Mouse (Mus musculus) lung, embryonic 15.5 days (tissue): ENCODE results near the gene Atp6ap1l. TPM values are rescaled to one million over a fixed set of nuclear protein-coding genes. Genes with fewer than 3 reads are reported as not detected.

Source experiments
- ATAC-seq: fragments of 200-750 bp; cut with Nextera tagmentation; 2 replicates; pipeline ENCODE4 v1.8.0; 2017; ENCODE audit warnings: moderate number of reproducible peaks, borderline replicate concordance; ENCODE audit not compliant: low FRiP score, low TSS enrichment; ENCODE audit errors: extremely low read depth
- H3K27ac ChIP-seq: fragments of 300-500 bp; sonication (generic); 2 replicates; pipeline ENCODE4 v1.5.1; 2015; ENCODE audit warnings: moderate library complexity, mild to moderate bottlenecking, inconsistent platforms
- H3K27me3 ChIP-seq: fragments of 300-500 bp; sonication (generic); 2 replicates; pipeline ENCODE4 v1.6.1; 2015; ENCODE audit warnings: inconsistent platforms
- H3K36me3 ChIP-seq: fragments of 300-500 bp; sonication (generic); 2 replicates; pipeline ENCODE4 v1.6.1; 2015; ENCODE audit warnings: inconsistent platforms
- H3K4me1 ChIP-seq: fragments of 300-500 bp; sonication (generic); 2 replicates; pipeline ENCODE4 v1.6.1; 2015; ENCODE audit warnings: inconsistent platforms
- H3K4me2 ChIP-seq: fragments of 300-500 bp; sonication (generic); 2 replicates; pipeline ENCODE4 v1.6.1; 2015; ENCODE audit warnings: inconsistent platforms, mild to moderate bottlenecking, moderate library complexity
- H3K4me3 ChIP-seq: fragments of 300-500 bp; sonication (generic); 2 replicates; pipeline ENCODE4 v1.5.1; 2015; ENCODE audit warnings: mild to moderate bottlenecking, inconsistent platforms
- H3K9ac ChIP-seq: fragments of 300-500 bp; sonication (generic); 2 replicates; pipeline ENCODE4 v1.6.1; 2015; ENCODE audit warnings: inconsistent platforms
- H3K9me3 ChIP-seq: fragments of 300-500 bp; sonication (generic); 2 replicates; pipeline ENCODE4 v1.6.1; 2016; ENCODE audit warnings: inconsistent platforms
- WGBS: fragments of 180-500 bp; shearing (Covaris S2); methylation state at CpG from one replicate; pipeline ENCODE4 v1.1.7; 2015; 5-methylcytosine and 5-hydroxymethylcytosine counted together
- polyA plus RNA-seq: library from polyadenylated mRNA; unstranded; fragments of >200 nt; fragmentation: Nextera tagmentation; extraction: Ambion mirVana; gene quantifications from 2 replicates; pipeline ENCODE4 v1.2.1, GENCODE M21; 2015

Atp6ap1l gene
- polyA plus RNA-seq, 1 experiment from 2014 or later: not detected

- under 1% methylated on average over 57 of the region's 57 CpGs for WGBS
- peak within 1 kb of the TSS; percentile 74 for H3K27ac ChIP-seq
Observed at GRCm38 (mm10) chr13:90922751-90923612, 17.8 kb upstream of the Atp6ap1l start, which contains the start of gene Rps23. Gene Rps23 (plus strand): TSS chr13:90922958.

GRCm38 (mm10) chr13:90914721-90915120, 9.6 kb upstream of the Atp6ap1l start:
- no peak overlapping the region for H3K27ac ChIP-seq
- 91% methylated on average over 4 of the region's 4 CpGs for WGBS
- no peaks in the 10 kb centered on the region for H3K4me1 ChIP-seq
- no peak for ATAC-seq
- no peak overlapping the region for H3K9ac ChIP-seq
- H3K4me2 ChIP-seq: no peak overlapping the region
- no peaks in the 10 kb centered on the region for H3K9me3 ChIP-seq
- no peak overlapping the region for H3K4me3 ChIP-seq
- no peaks in the 10 kb centered on the region for H3K36me3 ChIP-seq
- H3K27me3 ChIP-seq: no peaks in the 10 kb centered on the region

More at GRCm38 (mm10) chr13:90922751-90923612, 17.8 kb upstream of the Atp6ap1l start, which contains the start of gene Rps23:
- Histone ChIP-seq H3K36me3 (peaks cover 32% of the 10 kb centered on the region), H3K9me3 (no peaks in the 10 kb centered on the region), H3K4me1 (peaks cover 4% of the 10 kb centered on the region; the same call in 1 of the 2 replicates), H3K4me2 (peak within 1 kb of the TSS; percentile 55), H3K9ac (peak within 1 kb of the TSS; percentile 98), H3K4me3 (peak within 1 kb of the TSS; percentile 96), H3K27me3 (no peaks in the 10 kb centered on the region)
- ATAC-seq: peak; percentile 99

- Histone ChIP-seq H3K9ac (no peak overlapping the region), H3K4me2 (no peak overlapping the region), H3K27me3 (no peaks in the 10 kb centered on the region), H3K27ac (no peak overlapping the region), H3K9me3 (no peaks in the 10 kb centered on the region), H3K36me3 (no peaks in the 10 kb centered on the region), H3K4me1 (no peaks in the 10 kb centered on the region), H3K4me3 (no peak overlapping the region)
- WGBS: 50% methylated on average over 7 of the region's 7 CpGs
- ATAC-seq: no peak
Observed at GRCm38 (mm10) chr13:90913675-90914192, 8.6 kb upstream of the Atp6ap1l start.

GRCm38 (mm10) chr13:90912760-90913674, 7.9 kb upstream of the Atp6ap1l start:
- Histone ChIP-seq H3K27me3 (no peaks in the 10 kb centered on the region), H3K27ac (no peak overlapping the region), H3K9ac (no peak overlapping the region), H3K4me3 (no peak overlapping the region), H3K9me3 (no peaks in the 10 kb centered on the region), H3K4me1 (no peaks in the 10 kb centered on the region), H3K36me3 (no peaks in the 10 kb centered on the region), H3K4me2 (no peak overlapping the region)
- 85% methylated on average over 17 of the region's 17 CpGs for WGBS
- no peak for ATAC-seq

GRCm38 (mm10) chr13:90907376-90907775, 2.2 kb upstream of the Atp6ap1l start:
- Histone ChIP-seq H3K27ac (no peak overlapping the region), H3K4me1 (no peaks in the 10 kb centered on the region), H3K36me3 (no peaks in the 10 kb centered on the region), H3K4me3 (no peak overlapping the region), H3K27me3 (no peaks in the 10 kb centered on the region), H3K9me3 (no peaks in the 10 kb centered on the region), H3K4me2 (no peak overlapping the region), H3K9ac (no peak overlapping the region)
- no peak for ATAC-seq
- 89% methylated on average over 12 of the region's 12 CpGs for WGBS

- ATAC-seq: no peak
- WGBS: 87% methylated on average over 12 of the region's 12 CpGs
- H3K9ac ChIP-seq: no peak overlapping the region
- H3K4me1 ChIP-seq: no peaks in the 10 kb centered on the region
- H3K4me3 ChIP-seq: no peak overlapping the region
- H3K4me2 ChIP-seq: no peak overlapping the region
- H3K27ac ChIP-seq: no peak overlapping the region
- H3K27me3 ChIP-seq: no peaks in the 10 kb centered on the region
- no peaks in the 10 kb centered on the region for H3K9me3 ChIP-seq
- H3K36me3 ChIP-seq: no peaks in the 10 kb centered on the region
Observed at GRCm38 (mm10) chr13:90896821-90897220, 8.3 kb downstream of the Atp6ap1l start.

- WGBS: 41% methylated on average over 2 of the region's 2 CpGs
- Histone ChIP-seq H3K4me1 (no peaks in the 10 kb centered on the region), H3K9ac (no peak overlapping the region), H3K4me3 (no peak overlapping the region), H3K36me3 (no peaks in the 10 kb centered on the region), H3K9me3 (no peaks in the 10 kb centered on the region), H3K27ac (no peak overlapping the region), H3K4me2 (no peak overlapping the region), H3K27me3 (no peaks in the 10 kb centered on the region)
- no peak for ATAC-seq
Observed at GRCm38 (mm10) chr13:90896098-90896497, 9.1 kb downstream of the Atp6ap1l start.

- no peak overlapping the region for H3K4me3 ChIP-seq
- 90% methylated on average over 4 of the region's 4 CpGs for WGBS
- ATAC-seq: no peak
- H3K27ac ChIP-seq: no peak overlapping the region
- no peak overlapping the region for H3K9ac ChIP-seq
- H3K27me3 ChIP-seq: no peaks in the 10 kb centered on the region
- no peak overlapping the region for H3K4me2 ChIP-seq
- no peaks in the 10 kb centered on the region for H3K36me3 ChIP-seq
- H3K4me1 ChIP-seq: no peaks in the 10 kb centered on the region
- no peaks in the 10 kb centered on the region for H3K9me3 ChIP-seq
Observed at GRCm38 (mm10) chr13:90894819-90895218, 10.3 kb downstream of the Atp6ap1l start.

GRCm38 (mm10) chr13:90890111-90890510, 15.0 kb downstream of the Atp6ap1l start:
- H3K27me3 ChIP-seq: no peaks in the 10 kb centered on the region
- no peak overlapping the region for H3K9ac ChIP-seq
- WGBS: 81% methylated on average over 5 of the region's 5 CpGs
- no peaks in the 10 kb centered on the region for H3K9me3 ChIP-seq
- peaks cover 12% of the 10 kb centered on the region for H3K4me1 ChIP-seq
- ATAC-seq: no peak
- H3K4me2 ChIP-seq: no peak overlapping the region
- H3K36me3 ChIP-seq: no peaks in the 10 kb centered on the region
- H3K27ac ChIP-seq: no peak overlapping the region
- no peak overlapping the region for H3K4me3 ChIP-seq

GRCm38 (mm10) chr13:90886568-90886983, 18.6 kb downstream of the Atp6ap1l start:
- under 1% methylated on average over 18 of the region's 18 CpGs for WGBS
- peak; percentile 55; the same call in 1 of the 2 replicates for ATAC-seq

GRCm38 (mm10) chr13:90885856-90886532, 19.2 kb downstream of the Atp6ap1l start:
- peak; percentile 57; the same call in 1 of the 2 replicates for ATAC-seq
- Histone ChIP-seq H3K4me3 (peak overlapping the region; percentile 44), H3K9ac (peak overlapping the region; percentile 15), H3K27ac (no peak overlapping the region), H3K9me3 (no peaks in the 10 kb centered on the region), H3K36me3 (no peaks in the 10 kb centered on the region), H3K4me2 (peak overlapping the region; percentile 72), H3K27me3 (no peaks in the 10 kb centered on the region), H3K4me1 (peaks cover 12% of the 10 kb centered on the region)
- WGBS: 18% methylated on average over 13 of the region's 13 CpGs

More at GRCm38 (mm10) chr13:90886568-90886983, 18.6 kb downstream of the Atp6ap1l start:
- H3K4me2 ChIP-seq: peak overlapping the region; percentile 72
- H3K4me3 ChIP-seq: peak overlapping the region; percentile 44
- peak overlapping the region; percentile 15 for H3K9ac ChIP-seq
- no peaks in the 10 kb centered on the region for H3K9me3 ChIP-seq
- H3K27ac ChIP-seq: no peak overlapping the region
- H3K4me1 ChIP-seq: peaks cover 12% of the 10 kb centered on the region
- no peaks in the 10 kb centered on the region for H3K27me3 ChIP-seq
- H3K36me3 ChIP-seq: no peaks in the 10 kb centered on the region
